10 mouse cellular contexts compared by ENCODE assay signal in the genomic region with DNA sequence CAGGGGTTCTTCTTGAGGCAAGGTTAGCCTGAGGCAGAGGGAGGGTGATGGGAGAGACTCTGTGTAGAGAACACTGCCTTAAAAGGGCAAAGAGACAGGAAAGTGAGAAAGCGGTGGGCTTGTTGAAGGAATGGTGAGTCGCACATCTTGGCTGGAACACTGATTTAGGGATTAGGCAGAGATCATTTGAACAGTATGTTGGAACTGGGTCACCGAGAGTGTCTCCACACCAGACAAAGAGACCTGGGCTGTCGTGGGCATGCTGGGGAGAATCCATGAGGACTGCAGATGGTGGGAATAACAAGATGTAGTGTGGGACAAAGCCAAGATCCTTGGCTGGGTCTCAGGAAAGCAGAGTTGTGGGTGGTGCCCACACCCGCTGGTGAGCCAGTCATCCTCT.
DNase-seq lines count a peak whose midpoint lies in the region; ATAC-seq and TF ChIP-seq lines count a peak whose summit lies in the region.
"Had no signal": no experiment of that assay in that cellular context is flagged by ENCODE, and none has a peak within 500 bp of the region (broad histone marks: within the 10 kb centered on the region; RNA-seq: fewer than 3 reads in every experiment).

No protein-coding gene starts in this region.

- WGBS in hindbrain, postnatal 0 days = 49% methylated on average over 5 of the region's 5 CpGs
- 85% methylated on average over 5 of the region's 5 CpGs for WGBS in hindbrain, embryonic 13.5 days

- peak; percentile 34 for DNase-seq in hindbrain, postnatal 0 days (ENCODE audit: low spot score)
- DNase-seq in cerebellum, postnatal 14 days = peak; percentile 69 to 79
- DNase-seq in left cerebral cortex, adult 11 months (ENCODE audit: low spot score) = peak; percentile 68
- DNase-seq in right cerebral cortex, postnatal 4 days = peak; percentile 26
- DNase-seq in adrenal gland, postnatal 4 days (ENCODE audit: low spot score in 2 of 2) = no peak
- no peak for DNase-seq in heart, postnatal 10 days
- DNase-seq: lung, postnatal 10 days had no signal

- no peak overlapping the region for H3K9ac ChIP-seq in hindbrain, postnatal 0 days (replicated peaks; ENCODE audit: low read length)
- H3K9ac ChIP-seq in hindbrain, embryonic 13.5 days = no peak overlapping the region
- H3K9ac ChIP-seq: neural tube, embryonic 13.5 days had no signal

- H3K36me3 ChIP-seq in hindbrain, postnatal 0 days (ENCODE audit: insufficient read depth, low read length) = no peaks in the 10 kb centered on the region
- no peaks in the 10 kb centered on the region for H3K36me3 ChIP-seq in hindbrain, embryonic 13.5 days
- H3K36me3 ChIP-seq: neural tube, embryonic 13.5 days had no signal

- H3K4me2 ChIP-seq in hindbrain, postnatal 0 days (ENCODE audit: low read depth, low read length) = no peak overlapping the region
- no peak overlapping the region for H3K4me2 ChIP-seq in hindbrain, embryonic 13.5 days
- H3K4me2 ChIP-seq: neural tube, embryonic 13.5 days had no signal

- H3K9me3 ChIP-seq in hindbrain, postnatal 0 days (ENCODE audit: low read length) = no peaks in the 10 kb centered on the region
- H3K9me3 ChIP-seq in hindbrain, embryonic 13.5 days = no peaks in the 10 kb centered on the region
- H3K9me3 ChIP-seq: neural tube, embryonic 13.5 days had no signal

- ATAC-seq in hindbrain, postnatal 0 days = peak; percentile 59; the same call in 1 of the 2 replicates
- ATAC-seq in hindbrain, embryonic 13.5 days (ENCODE audit: low FRiP score) = no peak
- no peak for ATAC-seq in monocyte, adult 5-6 weeks (replicated peaks; ENCODE audit: insufficient number of reproducible peaks, low FRiP score, low TSS enrichment, poor library complexity, severe bottlenecking)

- H3K4me1 ChIP-seq in hindbrain, postnatal 0 days (ENCODE audit: insufficient read depth, low read length) = peaks cover 11% of the 10 kb centered on the region
- peaks cover 54% of the 10 kb centered on the region for H3K4me1 ChIP-seq in hindbrain, embryonic 13.5 days (replicated peaks)

- peak overlapping the region; percentile 22; the same call in 1 of the 2 replicates for H3K27ac ChIP-seq in hindbrain, postnatal 0 days
- no peak overlapping the region for H3K27ac ChIP-seq in hindbrain, embryonic 13.5 days
- H3K27ac ChIP-seq: neural tube, embryonic 13.5 days had no signal

- intact Hi-C loops in heart, postnatal 10 days (cut with DNase I) = no loop called here

- TF ChIP-seq CTCF in hindbrain, postnatal 0 days (IDR thresholded peaks at IDR 0.05; ENCODE audit: low read depth) = no peak

- no peak overlapping the region for H3K4me3 ChIP-seq in hindbrain, postnatal 0 days (ENCODE audit: low read length)
- no peak overlapping the region for H3K4me3 ChIP-seq in hindbrain, embryonic 13.5 days
- H3K4me3 ChIP-seq: neural tube, embryonic 13.5 days had no signal

- H3K27me3 ChIP-seq in hindbrain, postnatal 0 days (ENCODE audit: insufficient read depth, low read length) = no peaks in the 10 kb centered on the region
- no peaks in the 10 kb centered on the region for H3K27me3 ChIP-seq in hindbrain, embryonic 13.5 days
- H3K27me3 ChIP-seq: neural tube, embryonic 13.5 days had no signal

Comparison
In these comparisons a context has a peak if more than half of its experiments do, and no peak if none do; other contexts are left out.
1. DNase-seq: peak in hindbrain, postnatal 0 days (single experiment), cerebellum, postnatal 14 days (2 of 2), left cerebral cortex, adult 11 months (single experiment) and right cerebral cortex, postnatal 4 days (single experiment); none in adrenal gland, postnatal 4 days (0 of 2) and heart, postnatal 10 days (0 of 2).